Mouse (Mus musculus): Measurements from ENCODE around the gene Olfr372.
"Not testable (repeated sequence)": the region's sequence is repeated elsewhere in the genome, so short reads cannot be mapped to it uniquely, and the experiment has no call there.

The Olfr372 gene

GRCm38 (mm10) chr8:72040918-72041317 lies at the start of gene Olfr372:
Gene Olfr372 (plus strand): TSS chr8:72041218.
- DNase-seq (ENCODE audit: low read depth, low spot score): not testable (repeated sequence)

DNA sequence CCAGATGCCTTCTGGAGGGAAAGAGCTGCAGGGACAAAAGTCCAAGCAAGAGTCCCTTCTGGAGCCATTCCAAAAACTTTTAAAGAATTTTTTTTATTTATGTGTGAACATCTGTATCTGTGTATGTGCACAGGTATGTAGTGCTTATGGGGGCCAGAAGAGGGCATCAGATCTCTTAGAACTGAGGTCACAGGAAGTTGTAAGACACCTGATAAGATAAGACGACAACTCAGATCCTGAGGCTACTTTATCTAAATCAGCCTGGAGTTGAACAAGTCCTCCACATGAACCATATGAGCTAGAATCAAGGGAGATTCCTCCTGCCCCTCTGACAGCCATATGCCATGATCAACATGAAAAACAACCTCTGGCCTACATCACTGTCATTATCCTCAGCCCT lies 41.6 kb upstream of the Olfr372 start:
- no peak for DNase-seq (ENCODE audit: low read depth, low spot score)

DNA sequence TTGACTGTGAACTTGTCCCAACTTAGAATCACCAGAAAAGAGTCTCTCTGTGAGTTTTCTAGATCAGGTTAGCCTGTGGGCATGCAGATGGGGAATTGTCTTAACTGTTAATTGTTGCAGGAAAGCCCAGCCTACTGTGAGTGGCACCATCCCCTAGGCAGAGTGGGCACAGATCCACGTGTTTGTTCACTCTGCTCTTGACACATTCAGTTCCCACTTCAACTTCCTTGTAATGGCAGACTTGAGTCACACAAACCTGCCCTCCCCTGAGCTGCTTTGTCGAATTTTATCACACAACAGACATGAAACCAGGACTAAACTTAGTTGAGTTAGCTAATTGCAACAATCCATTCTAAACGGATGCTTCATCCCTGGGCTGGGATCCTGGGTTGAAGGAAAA lies 40.8 kb upstream of the Olfr372 start:
- DNase-seq (ENCODE audit: low read depth, low spot score): no peak

GRCm38 (mm10) chr8:72002942-72003341 lies 38.1 kb upstream of the Olfr372 start:
- DNase-seq (ENCODE audit: low read depth, low spot score): no peak

GRCm38 (mm10) chr8:72005912-72006311 lies 35.1 kb upstream of the Olfr372 start:
- DNase-seq (ENCODE audit: low read depth, low spot score): no peak

DNA sequence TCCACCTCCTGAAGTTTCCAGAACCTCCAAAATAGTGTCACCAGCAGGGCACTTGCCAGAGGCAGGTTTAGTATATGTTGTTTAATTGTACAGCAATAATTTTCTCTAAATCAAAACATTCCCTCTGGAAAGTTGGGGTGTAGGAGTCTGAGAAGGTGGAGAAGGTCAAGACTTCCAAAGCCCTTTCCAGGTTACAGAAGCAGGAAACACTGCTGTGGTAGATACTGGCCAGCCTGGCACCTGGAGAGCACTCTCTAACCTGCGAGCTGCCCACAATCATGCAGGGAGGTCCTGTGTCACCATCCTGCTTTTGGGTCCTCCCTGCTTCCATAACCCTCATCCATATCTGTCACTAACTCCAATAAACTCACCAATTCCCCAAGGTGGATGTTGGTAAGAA lies 34.3 kb upstream of the Olfr372 start:
- DNase-seq (ENCODE audit: low read depth, low spot score): no peak

GRCm38 (mm10) chr8:72008134-72008641 lies 32.8 kb upstream of the Olfr372 start:
- no peak for DNase-seq (ENCODE audit: low read depth, low spot score)

DNA sequence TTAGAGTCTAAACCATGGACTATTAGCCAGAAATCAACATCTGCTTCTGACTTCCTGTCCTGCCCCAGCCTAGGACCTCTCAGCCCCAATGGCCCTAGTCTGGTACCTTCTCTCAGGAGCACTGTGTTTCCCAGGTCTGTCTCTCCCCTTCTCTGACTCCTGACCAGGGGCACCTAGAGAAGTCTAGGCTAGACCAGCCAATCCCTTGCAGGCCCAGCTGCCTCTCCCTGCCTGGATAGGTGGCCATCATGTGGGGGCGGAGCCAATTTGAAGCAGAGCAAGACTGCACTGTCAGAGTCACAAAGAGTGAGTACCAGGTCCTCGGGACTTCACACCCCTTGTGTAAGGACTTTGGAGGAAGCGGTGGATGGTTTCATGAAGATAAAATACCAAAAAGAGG lies 31.5 kb upstream of the Olfr372 start, which contains the start of gene Cyp4f18:
Gene Cyp4f18, minus strand, starts transcription at position 154 of the 400 bp plus-strand sequence.
- no peak for DNase-seq (ENCODE audit: low read depth, low spot score)

DNA sequence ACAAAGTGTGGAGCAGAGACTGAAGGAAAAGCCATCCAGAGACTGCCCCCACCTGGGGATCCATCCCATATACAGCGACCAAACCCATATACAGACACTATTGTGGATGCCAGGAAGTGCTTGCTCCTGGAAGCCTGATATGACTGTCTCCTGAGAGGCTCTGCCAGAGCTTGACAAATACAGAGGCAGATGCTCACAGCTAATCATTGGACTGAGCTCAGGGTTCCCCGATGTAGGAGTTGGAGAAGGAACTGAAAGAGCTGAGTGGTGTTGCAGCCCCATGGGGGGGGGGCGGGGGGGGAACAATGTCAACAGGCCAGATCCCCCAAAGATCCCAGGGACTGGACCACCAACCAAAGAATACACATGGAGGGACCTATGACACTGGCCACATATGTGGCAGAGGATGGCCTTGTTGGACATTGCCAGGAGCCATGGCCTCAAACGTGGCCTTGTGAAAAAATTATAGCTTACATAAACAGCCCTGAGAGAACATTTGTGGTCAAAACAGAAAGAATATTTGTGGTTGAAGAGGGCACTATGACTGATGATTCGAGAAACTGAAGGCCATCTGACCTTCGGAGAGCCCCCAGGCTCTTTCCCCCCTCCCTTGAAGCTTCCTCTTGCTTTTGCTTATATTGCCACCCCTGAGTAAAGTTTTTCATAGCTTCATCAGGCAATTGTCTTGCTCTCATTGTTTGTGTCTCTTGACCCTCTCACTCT lies 27.4 kb upstream of the Olfr372 start:
- DNase-seq (ENCODE audit: low read depth, low spot score): not testable (repeated sequence)

DNA sequence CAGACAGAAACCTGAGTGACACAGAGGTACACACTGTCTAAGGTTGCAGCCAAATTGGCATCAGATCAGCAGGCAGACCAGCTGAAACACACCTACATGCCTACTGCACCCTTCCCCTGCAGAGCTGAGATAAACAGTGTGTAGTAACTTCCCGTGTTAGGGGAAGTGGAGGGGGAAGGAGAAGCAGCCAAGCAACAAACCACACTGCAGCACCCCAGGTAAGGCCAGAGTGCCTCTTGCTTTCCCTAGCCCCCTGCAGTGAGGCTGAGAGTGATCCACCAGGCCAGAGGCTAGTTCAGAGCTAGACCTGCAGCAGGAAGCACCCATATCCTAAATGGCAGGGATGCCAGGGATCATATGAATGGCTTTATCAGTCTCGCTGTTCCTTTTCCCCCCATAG lies 23.7 kb upstream of the Olfr372 start:
- not testable (repeated sequence) for DNase-seq (ENCODE audit: low read depth, low spot score)

- DNase-seq (ENCODE audit: low read depth, low spot score): no peak
These were observed 22.9 kb upstream of the Olfr372 start for GRCm38 (mm10) chr8:72018141-72018540.

DNA sequence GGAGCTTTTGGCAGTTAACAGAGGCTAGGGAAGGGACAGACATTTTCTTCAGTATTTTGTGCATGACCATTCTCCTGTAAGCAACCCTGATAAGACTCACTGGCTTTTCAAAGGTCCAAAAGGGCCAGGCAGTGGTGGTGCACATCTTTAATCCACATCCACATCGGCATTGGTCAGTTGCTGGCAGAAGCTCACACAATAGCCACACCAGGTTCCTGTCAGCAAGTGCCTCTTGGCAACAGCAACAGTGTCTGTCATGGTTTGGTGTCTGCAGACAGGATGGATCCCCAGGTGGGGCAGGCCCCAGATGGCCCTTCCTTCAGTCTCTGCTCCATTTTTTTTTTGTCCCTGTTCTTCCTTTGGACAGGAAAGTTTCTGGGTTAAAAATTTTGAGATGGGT lies 22.0 kb upstream of the Olfr372 start:
- DNase-seq (ENCODE audit: low read depth, low spot score): not testable (repeated sequence)

DNA sequence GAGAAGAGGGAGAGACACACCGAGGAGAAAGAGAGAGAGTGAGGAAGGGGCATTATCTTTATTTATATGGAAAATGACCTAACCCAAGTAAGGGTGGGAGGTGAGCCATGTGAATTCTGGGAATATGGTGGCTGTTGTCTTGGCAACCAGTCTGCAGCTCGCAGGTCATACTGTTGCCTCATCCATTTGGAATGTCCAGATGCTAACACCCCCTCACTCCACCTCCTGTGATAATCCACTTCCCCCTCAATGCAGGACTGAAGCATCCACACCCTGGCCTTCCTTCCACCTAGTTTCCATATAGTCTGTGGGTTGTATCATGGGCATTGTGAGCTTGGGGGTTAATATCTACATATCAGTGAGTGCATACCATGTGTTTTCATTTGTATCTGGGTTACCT lies 21.2 kb upstream of the Olfr372 start:
- no peak for DNase-seq (ENCODE audit: low read depth, low spot score)

- DNase-seq (ENCODE audit: low read depth, low spot score): not testable (repeated sequence)
These were observed 16.1 kb upstream of the Olfr372 start for GRCm38 (mm10) chr8:72024886-72025285.

GRCm38 (mm10) chr8:72032926-72033325 lies 8.1 kb upstream of the Olfr372 start:
- not testable (repeated sequence) for DNase-seq (ENCODE audit: low read depth, low spot score)

- no peak for DNase-seq (ENCODE audit: low read depth, low spot score)
These were observed 1.5 kb downstream of the Olfr372 start for GRCm38 (mm10) chr8:72042493-72042892.

DNA sequence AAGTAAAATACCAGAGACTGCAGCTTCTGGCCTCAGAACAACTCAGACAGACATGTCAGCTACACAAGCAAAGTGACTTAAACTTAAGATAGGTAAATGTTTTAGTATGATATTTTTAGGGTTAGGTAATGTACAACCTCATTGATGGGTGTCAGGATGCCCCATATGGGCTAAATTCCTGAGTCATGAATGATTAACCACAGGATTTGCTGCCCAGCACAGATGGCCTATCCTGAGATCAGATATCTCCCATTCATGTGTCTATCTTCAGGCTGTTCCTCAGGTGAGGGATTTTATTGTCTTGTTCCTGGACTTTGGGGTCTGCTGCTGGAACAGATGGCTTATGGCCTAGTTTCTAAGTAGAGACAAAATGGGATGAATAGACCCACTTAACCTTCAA lies 13.6 kb downstream of the Olfr372 start:
- not testable (repeated sequence) for DNase-seq (ENCODE audit: low read depth, low spot score)

DNA sequence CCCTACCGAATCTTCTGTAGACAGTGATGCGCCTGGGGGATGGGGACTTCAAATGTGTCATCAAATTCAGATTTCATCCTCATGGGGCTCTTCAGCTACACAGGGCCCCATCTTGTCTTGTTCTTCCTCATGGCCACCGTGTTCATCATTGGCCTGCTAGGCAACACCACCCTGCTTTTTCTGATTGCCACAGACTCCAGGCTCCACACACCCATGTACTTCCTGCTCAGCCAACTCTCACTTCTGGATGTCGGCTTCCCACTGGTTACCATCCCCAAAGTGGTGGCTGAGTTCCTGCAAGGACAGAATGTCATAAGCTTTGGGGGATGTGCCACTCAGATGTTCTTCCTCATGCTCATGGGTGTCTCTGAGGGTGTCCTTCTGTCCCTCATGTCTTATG lies 16.6 kb downstream of the Olfr372 start:
- DNase-seq (ENCODE audit: low read depth, low spot score): not testable (repeated sequence)

DNA sequence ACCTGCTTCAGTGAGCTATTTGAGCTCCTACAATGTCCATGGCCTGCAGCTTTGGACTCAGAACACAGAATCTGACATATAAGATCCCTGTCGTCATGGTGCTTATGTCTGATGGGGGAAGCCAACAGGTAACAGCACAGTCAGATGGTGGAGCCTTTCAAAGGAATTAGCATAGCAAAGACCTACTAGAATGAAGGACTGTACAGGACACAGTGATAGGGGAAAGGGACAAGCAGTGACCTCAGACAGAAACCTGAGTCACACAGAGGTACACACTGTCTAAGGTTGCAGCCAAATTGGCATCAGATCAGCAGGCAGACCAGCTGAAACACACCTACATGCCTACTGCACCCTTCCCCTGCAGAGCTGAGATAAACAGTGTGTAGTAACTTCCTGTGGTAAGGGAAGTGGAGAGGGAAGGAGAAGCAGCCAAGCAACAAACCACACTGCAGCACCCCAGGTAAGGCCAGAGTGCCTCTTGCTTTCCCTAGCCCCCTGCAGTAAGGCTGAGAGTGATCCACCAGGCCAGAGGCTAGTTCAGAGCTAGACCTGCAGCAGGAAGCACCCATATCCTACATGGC lies 25.9 kb downstream of the Olfr372 start:
- DNase-seq (ENCODE audit: low read depth, low spot score): not testable (repeated sequence)

GRCm38 (mm10) chr8:72082877-72083276 lies 41.9 kb downstream of the Olfr372 start, which contains the start of gene Olfr373:
Gene Olfr373 (plus strand): TSS chr8:72083177.
- not testable (repeated sequence) for DNase-seq (ENCODE audit: low read depth, low spot score)

DNA sequence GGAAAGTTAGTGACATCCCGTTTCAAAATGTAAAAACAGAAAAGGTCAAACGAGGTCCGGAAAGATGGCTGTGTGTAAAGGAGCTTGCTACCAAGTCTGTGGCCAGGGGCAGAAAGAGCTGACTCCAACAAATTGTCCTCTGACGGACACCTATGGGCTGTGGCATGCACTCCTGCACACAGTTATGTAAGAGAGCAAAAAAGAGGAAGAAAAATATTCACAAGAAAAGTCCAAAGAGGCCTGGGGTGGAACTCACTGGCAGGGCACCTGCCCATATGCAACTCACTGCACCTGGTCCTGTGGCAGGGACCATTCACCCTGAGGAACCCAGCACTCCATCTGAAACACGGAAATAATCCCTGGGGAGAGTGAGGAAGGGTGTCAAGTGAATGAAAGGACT lies 43.7 kb downstream of the Olfr372 start:
- no peak for DNase-seq (ENCODE audit: low read depth, low spot score)

- not testable (repeated sequence) for DNase-seq (ENCODE audit: low read depth, low spot score)
These were observed 46.6 kb downstream of the Olfr372 start for GRCm38 (mm10) chr8:72087611-72088010.

GRCm38 (mm10) chr8:72096721-72097120 lies 55.7 kb downstream of the Olfr372 start:
- not testable (repeated sequence) for DNase-seq (ENCODE audit: low read depth, low spot score)
